Mouse (Mus musculus) heart, adult 2 months (tissue): ENCODE data around the gene Ubac1. TPM values are rescaled to one million over a fixed set of nuclear protein-coding genes. Genes with fewer than 3 reads are reported as not detected.
A peak's percentile ranks its signal among the peaks of the same experiment; 100 is the strongest.

Experiments used
- DNase-seq, 2 experiments: peaks; one replicate each; pipeline ENCODE4 v3.0.0; 2021
- H3K27ac ChIP-seq: fragments of 200-600 bp; 2 replicates; pipeline ENCODE4 v1.8.1; 2022
- H3K27me3 ChIP-seq: fragments of 200-500 bp; 2 replicates; pipeline ENCODE4 v1.6.1; 2012; ENCODE audit warnings: mild to moderate bottlenecking, low read length, inconsistent platforms, mixed read lengths; ENCODE audit not compliant: control insufficient read depth, insufficient read depth
- H3K36me3 ChIP-seq: fragments of 200-500 bp; 2 replicates; pipeline ENCODE4 v1.6.1; 2012; ENCODE audit warnings: low read length, inconsistent platforms; ENCODE audit not compliant: control insufficient read depth, insufficient read depth
- H3K4me1 ChIP-seq: fragments of 200-500 bp; 2 replicates; pipeline ENCODE4 v1.6.1; 2011; ENCODE audit warnings: low read length; ENCODE audit not compliant: control insufficient read depth, insufficient read depth
- H3K4me3 ChIP-seq: fragments of 200-600 bp; 2 replicates; pipeline ENCODE4 v1.8.1; 2022
- H3K79me2 ChIP-seq: fragments of 200-500 bp; replicated peaks from 2 replicates; pipeline ENCODE4 v1.6.1; 2012; ENCODE audit warnings: mild to moderate bottlenecking, inconsistent platforms, low read length, moderate library complexity, mixed read lengths; ENCODE audit not compliant: control insufficient read depth, insufficient read depth
- H3K9ac ChIP-seq: fragments of 200-500 bp; 2 replicates; pipeline ENCODE4 v1.6.1; 2012; ENCODE audit warnings: low read depth, mild to moderate bottlenecking, control low read depth, inconsistent platforms, low read length, mixed read lengths
- CTCF ChIP-seq: fragments of 200-600 bp; IDR thresholded peaks from 2 replicates; pipeline ENCODE4 v1.8.1; 2022; ENCODE audit warnings: antibody characterized with exemption, mild to moderate bottlenecking, moderate library complexity
- EP300 ChIP-seq: fragments of 200-500 bp; IDR thresholded peaks from 2 replicates; pipeline ENCODE4 v1.6.1; 2011; ENCODE audit warnings: low read depth, low read length, control low read depth; ENCODE audit not compliant: insufficient read depth
- POLR2A ChIP-seq: fragments of 200-500 bp; IDR thresholded peaks from 2 replicates; pipeline ENCODE4 v1.6.1; 2011; ENCODE audit warnings: mild to moderate bottlenecking, low read depth, low read length, control low read depth; ENCODE audit not compliant: insufficient read depth
- WGBS: fragments of 180-500 bp; shearing (Covaris S2); methylation state at CpG from one replicate; pipeline ENCODE4 v1.1.7; 2018; 5-methylcytosine and 5-hydroxymethylcytosine counted together
- intact Hi-C: fragments of 180-260 bp; cut with DNase I; formaldehyde crosslinking; loops from one replicate; pipeline ENCODE4 v1.15.1; 2025
- polyA plus RNA-seq: library from polyadenylated mRNA; depleted of rRNA; stranded (reverse); fragments of >200 nt; gene quantifications from 2 replicates; pipeline ENCODE4 v1.2.3, GENCODE M21; 2012
- total RNA-seq, 2 experiments: library from RNA; stranded (reverse); gene quantifications; 2 replicates each; pipeline ENCODE4 v1.2.3; 2021

Gene Ubac1
- total and polyA plus RNA-seq, 3 experiments, result 86.3 to 116 (median 92.0) TPM

DNA sequence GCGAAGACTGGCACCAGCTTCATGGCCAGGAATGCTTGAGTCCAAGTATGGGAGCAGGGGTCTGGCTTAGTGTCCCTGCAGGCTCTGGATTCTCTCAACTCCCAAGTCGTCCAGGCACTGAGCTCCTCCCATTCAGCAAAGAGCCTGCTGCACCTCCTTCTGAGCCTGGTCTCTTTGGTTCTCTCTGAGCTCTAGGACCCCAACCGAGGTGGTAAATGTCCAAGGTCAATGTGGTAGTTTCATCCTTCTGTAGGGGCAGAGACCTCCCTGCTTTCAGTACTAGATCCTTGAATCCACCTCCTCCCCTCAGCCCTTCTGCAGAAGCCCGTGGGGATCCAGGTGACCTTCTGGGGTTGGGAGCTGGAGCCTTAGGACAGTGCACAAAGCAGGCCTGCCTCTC is 31.3 kb upstream of the Ubac1 start:
- TF ChIP-seq EP300, result no peak
- TF ChIP-seq POLR2A, result no peak
- intact Hi-C loops, result loop anchor here (10.0 kb wide), 1 partner anchor 222 kb away; no protein-coding TSS in a partner anchor
- 41% methylated on average over 4 of the region's 4 CpGs for WGBS

DNA sequence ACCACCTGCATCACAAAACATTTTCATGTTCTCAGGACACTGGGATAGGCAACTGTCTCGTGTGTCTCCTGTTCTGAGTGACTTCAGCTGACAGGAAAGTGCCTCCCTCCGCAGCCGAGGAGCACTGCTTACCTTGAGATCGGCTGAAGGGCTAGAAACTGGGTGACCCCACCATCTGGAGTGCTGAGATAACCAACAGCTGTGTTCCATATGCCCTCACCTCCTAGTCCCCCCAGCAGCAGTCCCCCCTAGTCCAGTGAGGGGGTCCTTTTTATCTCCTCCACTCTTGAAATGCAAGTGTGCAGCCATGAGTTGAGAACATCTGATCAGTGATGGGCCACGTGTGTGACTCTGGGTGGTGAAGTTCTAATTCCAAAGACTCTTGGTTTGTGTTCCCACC is 27.3 kb upstream of the Ubac1 start:
- DNase-seq, result no peak
- Histone ChIP-seq H3K9ac (no peak overlapping the region), H3K27ac (no peak overlapping the region), H3K4me1 (no peaks in the 10 kb centered on the region), H3K4me3 (no peak overlapping the region), H3K79me2 (no peaks in the 10 kb centered on the region), H3K27me3 (no peaks in the 10 kb centered on the region), H3K36me3 (no peaks in the 10 kb centered on the region)
- no peak for TF ChIP-seq EP300
- intact Hi-C loops, result no loop called here
- 59% methylated on average over 5 of the region's 5 CpGs for WGBS

More for the DNA sequence above, 31.3 kb upstream of the Ubac1 start:
- Histone ChIP-seq H3K9ac (no peak overlapping the region), H3K4me3 (no peak overlapping the region), H3K4me1 (no peaks in the 10 kb centered on the region), H3K27ac (no peak overlapping the region), H3K36me3 (no peaks in the 10 kb centered on the region), H3K27me3 (no peaks in the 10 kb centered on the region), H3K79me2 (no peaks in the 10 kb centered on the region)
- DNase-seq, result no peak

GRCm38 (mm10) chr2:26044216-26044615 is 22.7 kb upstream of the Ubac1 start:
- H3K4me1 ChIP-seq, result no peaks in the 10 kb centered on the region
- no peak for DNase-seq
- TF ChIP-seq CTCF (no peak), EP300 (no peak), POLR2A (no peak)
- intact Hi-C loops, result no loop called here
- H3K4me3 ChIP-seq, result no peak overlapping the region
- H3K27me3 ChIP-seq, result no peaks in the 10 kb centered on the region
- H3K9ac ChIP-seq, result no peak overlapping the region
- H3K79me2 ChIP-seq, result no peaks in the 10 kb centered on the region
- no peak overlapping the region for H3K27ac ChIP-seq
- 89% methylated on average over 9 of the region's 9 CpGs for WGBS
- no peaks in the 10 kb centered on the region for H3K36me3 ChIP-seq

- TF ChIP-seq EP300 (no peak), POLR2A (no peak), CTCF (no peak)
- Histone ChIP-seq H3K27ac (no peak overlapping the region), H3K27me3 (no peaks in the 10 kb centered on the region), H3K9ac (no peak overlapping the region), H3K79me2 (no peaks in the 10 kb centered on the region), H3K4me3 (no peak overlapping the region), H3K36me3 (no peaks in the 10 kb centered on the region), H3K4me1 (no peaks in the 10 kb centered on the region; the same call in 1 of the 2 replicates)
- no peak for DNase-seq
- WGBS, result 88% methylated on average over 3 of the region's 3 CpGs
- intact Hi-C loops, result no loop called here
Observed at GRCm38 (mm10) chr2:26042603-26043002, 21.1 kb upstream of the Ubac1 start.

GRCm38 (mm10) chr2:26041163-26041810 is 19.7 kb upstream of the Ubac1 start:
- intact Hi-C loops, result no loop called here
- H3K4me1 ChIP-seq, result no peaks in the 10 kb centered on the region; the same call in 1 of the 2 replicates
- DNase-seq, result no peak
- H3K4me3 ChIP-seq, result no peak overlapping the region
- no peak for TF ChIP-seq CTCF
- TF ChIP-seq EP300, result no peak
- no peak for TF ChIP-seq POLR2A
- H3K27ac ChIP-seq, result no peak overlapping the region
- WGBS, result 42% methylated on average over 14 of the region's 14 CpGs
- no peaks in the 10 kb centered on the region for H3K79me2 ChIP-seq
- H3K36me3 ChIP-seq, result no peaks in the 10 kb centered on the region
- H3K27me3 ChIP-seq, result no peaks in the 10 kb centered on the region
- no peak overlapping the region for H3K9ac ChIP-seq

DNA sequence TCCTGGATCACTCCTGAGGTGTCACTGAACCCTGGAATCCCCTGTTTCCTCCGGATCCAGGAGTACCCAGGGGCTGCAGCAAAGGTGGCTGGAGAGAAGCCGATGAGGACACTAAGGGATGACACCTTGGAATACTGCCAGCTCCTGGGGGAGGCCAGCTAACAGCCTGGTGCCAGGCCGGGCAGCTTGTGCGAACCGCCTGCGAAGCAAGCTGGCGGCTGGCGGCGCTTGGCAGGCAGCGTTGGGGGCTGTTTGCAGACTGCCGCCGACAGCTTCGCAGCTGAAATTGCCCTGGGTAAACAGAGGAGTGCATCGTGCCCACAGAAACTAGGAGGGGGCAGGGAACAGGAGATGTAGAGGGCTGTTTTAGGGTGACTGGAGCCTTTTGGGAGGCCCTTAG is 18.4 kb upstream of the Ubac1 start:
- intact Hi-C loops, result no loop called here
- WGBS, result 52% methylated on average over 14 of the region's 14 CpGs
- Histone ChIP-seq H3K4me3 (no peak overlapping the region), H3K27me3 (no peaks in the 10 kb centered on the region), H3K9ac (no peak overlapping the region), H3K79me2 (no peaks in the 10 kb centered on the region), H3K4me1 (no peaks in the 10 kb centered on the region; the same call in 1 of the 2 replicates), H3K36me3 (no peaks in the 10 kb centered on the region), H3K27ac (no peak overlapping the region)
- DNase-seq, result peak in 1 of 2 experiments; percentile 8
- TF ChIP-seq CTCF, result no peak
- TF ChIP-seq EP300, result no peak
- no peak for TF ChIP-seq POLR2A
